Mouse (Mus musculus) cerebellum, adult 9-11 months (tissue): ENCODE measurements around the gene Klhl9.

ENCODE experiments used
- DNase-seq: peaks from one replicate; pipeline ENCODE4 v3.0.0; 2022

Gene Klhl9

DNA sequence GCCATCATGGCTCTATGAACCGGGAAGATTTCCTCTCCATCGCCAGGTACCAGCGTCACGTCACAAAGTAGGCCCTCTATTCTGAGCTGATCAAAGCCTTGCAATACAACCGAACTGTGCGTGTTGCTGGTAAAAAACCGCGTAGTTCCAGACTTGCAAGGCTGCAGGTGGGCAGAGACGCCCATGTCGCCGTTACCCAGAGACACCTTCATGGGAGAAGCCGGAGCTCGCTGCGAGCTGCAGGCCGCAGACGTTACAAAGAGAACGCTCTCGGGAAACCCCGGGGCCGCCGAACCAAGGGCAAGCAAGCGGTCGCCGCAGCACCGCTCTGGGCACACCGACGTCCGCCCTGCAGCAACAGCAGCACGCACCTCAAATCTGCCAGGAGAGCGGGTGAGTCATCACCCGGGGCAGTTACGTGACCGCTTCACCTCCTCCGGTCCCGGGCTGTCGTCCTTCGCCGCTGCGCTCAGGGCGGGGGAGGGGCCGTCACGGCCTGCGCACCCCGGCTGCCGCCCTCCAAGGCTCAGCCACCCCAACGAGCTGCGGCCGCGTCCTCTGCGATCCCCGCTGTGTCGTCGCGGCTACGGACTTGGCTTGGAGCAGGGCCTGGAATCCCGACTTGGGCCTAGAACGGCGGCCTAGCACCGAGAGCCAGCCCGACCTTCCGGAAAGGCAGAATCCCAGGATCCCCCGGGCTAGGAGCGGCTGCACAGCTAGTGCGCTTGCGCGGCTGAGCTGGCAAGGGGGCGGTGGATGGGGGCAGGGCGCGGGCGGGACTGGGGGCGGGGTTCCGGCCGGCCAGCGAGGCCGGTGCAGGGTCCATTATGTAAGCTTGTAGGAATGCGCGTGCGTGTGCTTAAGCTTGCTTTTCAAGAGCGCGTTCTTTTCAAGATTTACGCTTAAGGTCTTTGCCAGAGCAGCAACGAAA lies at the start of gene Klhl9, which contains the start of gene Gm26566:
TSS of gene Klhl9 (minus strand) at position 675 of the 931 bp plus-strand sequence.
TSS of gene Gm26566 (plus strand) at position 15 of the 931 bp plus-strand sequence.
- DNase-seq, result peak; percentile 95

DNA sequence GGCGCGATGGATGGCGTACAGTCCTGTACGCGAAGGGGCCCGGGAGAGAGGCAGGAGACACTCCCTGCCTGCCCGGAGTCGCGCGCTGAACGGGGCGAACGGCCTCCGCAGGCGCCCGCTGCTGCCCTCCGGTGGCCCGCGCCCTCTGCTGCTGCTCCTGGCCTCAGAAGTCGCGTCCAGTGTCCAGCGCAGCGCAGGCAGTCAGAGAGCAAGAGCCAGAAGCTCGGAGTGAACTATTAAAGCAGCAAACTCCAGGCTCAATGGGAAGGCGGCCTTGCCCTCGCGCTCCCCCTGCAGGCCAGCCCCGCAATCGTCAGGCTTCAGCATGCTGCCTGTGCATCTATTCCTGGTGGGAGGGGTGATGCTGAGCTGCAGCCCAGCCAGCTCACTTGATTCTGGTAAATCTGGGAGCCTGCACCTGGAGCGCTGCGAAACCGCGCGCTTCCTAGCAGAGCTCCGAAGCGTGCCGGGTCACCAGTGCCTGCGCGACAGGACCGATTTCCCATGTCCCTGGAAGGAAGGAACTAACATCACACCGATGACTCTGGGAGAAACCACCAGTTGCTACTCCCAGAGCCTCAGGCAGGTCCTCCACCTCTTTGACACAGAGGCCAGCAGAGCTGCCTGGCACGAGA lies 41.2 kb upstream of the Klhl9 start:
- peak; percentile 68 for DNase-seq

DNA sequence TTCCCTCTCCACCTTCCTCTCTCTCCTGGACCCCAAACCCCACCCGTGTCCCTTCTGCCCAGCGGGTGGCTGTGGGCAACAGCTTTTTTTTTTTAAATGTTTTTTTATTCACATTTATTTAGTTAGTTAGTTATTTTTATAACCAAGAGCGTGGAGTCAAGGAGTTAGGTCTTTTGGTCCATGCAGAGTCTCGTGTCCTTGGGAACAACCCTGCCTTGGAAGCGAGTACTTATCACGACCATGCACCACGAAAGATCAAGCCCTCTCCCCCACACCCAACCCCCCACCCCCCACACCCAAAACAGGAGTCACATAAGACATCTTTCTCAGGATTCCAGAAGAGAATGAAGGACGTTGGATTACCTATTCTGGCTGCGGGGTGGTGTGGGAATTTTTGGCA lies 40.1 kb upstream of the Klhl9 start:
- peak; percentile 58 for DNase-seq

DNA sequence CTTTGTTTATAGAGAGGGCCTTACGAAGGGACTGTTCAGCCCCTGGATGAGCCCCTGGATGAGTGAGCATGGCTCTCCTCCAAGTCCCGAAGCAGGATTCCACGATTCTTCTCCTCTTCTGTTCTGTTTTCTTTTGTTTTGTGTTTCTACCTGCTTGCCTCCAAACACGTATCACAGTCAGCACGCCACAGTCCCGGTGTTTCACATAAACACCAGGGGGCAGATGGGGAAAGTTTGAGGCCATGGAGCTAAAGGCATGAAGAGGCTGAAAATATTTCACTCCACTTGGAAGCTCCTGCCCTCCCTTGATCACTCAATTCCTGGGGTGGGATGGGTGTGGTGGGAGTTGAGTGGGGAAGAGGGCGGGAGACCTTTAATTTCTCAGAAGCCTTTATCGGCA lies 39.5 kb upstream of the Klhl9 start:
- peak; percentile 89 for DNase-seq

DNA sequence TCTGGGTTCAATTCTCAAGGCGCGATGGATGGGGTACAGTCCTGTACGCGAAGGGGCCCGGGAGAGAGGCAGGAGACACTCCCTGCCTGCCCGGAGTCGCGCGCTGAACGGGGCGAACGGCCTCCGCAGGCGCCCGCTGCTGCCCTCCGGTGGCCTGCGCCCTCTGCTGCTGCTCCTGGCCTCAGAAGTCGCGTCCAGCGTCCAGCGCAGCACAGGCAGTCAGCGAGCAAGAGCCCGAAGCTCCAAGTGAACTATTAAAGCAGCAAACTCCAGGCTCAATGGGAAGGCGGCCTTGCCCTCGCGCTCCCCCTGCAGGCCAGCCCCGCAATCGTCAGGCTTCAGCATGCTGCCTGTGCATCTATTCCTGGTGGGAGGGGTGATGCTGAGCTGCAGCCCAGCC lies 38.2 kb upstream of the Klhl9 start:
- DNase-seq, result peak; percentile 80

DNA sequence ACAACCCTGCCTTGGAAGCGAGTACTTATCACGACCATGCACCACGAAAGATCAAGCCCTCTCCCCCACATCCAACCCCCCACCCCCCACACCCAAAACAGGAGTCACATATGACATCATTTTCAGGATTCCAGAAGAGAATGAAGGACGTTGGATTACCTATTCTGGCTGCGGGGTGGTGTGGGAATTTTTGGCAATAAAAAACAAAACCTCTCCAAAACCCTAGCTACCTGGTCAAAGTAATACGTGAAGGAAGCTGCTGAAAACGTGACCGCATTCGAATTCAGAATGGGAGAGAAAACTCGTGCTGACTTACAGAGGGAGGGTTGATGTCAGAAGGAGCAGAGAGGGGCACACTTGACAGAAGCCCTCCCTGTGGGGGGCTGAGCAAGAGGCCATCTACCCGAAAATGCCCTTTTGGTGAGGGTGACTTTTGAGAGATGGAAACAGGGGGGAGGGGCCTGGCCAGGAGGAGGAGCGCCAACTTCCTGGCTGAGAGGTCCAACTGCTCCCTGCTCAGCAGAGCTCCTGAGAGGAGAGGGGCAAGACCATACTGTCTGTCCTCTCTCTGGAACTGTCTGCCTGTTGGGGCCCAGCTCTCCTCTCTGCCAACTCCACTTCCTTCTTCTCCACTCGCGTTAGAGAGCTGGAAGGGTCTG lies 37.5 kb upstream of the Klhl9 start, which contains the start of gene Gm13283:
TSS of gene Gm13283 (plus strand) at position 510 of the 659 bp plus-strand sequence.
- DNase-seq, result peak; percentile 81

DNA sequence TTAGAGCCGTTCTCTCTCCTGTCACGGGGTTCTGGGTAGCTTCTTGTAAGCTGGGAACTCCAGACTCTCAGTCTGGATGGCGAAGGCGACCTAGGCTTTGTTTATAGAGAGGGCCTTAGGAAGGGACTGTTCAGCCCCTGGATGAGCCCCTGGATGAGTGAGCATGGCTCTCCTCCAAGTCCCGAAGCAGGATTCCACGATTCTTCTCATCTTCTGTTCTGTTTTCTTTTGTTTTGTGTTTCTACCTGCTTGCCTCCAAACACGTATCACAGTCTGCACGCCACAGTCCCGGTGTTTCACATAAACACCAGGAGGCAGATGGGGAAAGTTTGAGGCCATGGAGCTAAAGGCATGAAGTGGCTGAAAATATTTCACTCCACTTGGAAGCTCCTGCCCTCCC lies 36.5 kb upstream of the Klhl9 start:
- peak; percentile 55 for DNase-seq

DNA sequence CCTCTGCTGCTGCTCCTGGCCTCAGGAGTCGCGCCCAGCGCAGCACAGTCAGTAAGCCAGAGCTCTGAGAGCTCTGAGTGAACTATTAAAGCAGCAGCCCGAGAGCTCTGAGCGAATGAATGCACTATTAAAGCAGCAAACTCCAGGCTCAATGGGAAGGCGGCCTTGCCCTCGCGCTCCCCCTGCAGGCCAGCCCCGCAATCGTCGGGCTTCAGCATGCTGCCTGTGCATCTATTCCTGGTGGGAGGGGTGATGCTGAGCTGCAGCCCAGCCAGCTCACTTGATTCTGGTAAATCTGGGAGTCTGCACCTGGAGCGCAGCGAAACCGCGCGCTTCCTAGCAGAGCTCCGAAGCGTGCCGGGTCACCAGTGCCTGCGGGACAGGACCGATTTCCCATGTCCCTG lies 35.4 kb upstream of the Klhl9 start:
- peak; percentile 96 for DNase-seq

DNA sequence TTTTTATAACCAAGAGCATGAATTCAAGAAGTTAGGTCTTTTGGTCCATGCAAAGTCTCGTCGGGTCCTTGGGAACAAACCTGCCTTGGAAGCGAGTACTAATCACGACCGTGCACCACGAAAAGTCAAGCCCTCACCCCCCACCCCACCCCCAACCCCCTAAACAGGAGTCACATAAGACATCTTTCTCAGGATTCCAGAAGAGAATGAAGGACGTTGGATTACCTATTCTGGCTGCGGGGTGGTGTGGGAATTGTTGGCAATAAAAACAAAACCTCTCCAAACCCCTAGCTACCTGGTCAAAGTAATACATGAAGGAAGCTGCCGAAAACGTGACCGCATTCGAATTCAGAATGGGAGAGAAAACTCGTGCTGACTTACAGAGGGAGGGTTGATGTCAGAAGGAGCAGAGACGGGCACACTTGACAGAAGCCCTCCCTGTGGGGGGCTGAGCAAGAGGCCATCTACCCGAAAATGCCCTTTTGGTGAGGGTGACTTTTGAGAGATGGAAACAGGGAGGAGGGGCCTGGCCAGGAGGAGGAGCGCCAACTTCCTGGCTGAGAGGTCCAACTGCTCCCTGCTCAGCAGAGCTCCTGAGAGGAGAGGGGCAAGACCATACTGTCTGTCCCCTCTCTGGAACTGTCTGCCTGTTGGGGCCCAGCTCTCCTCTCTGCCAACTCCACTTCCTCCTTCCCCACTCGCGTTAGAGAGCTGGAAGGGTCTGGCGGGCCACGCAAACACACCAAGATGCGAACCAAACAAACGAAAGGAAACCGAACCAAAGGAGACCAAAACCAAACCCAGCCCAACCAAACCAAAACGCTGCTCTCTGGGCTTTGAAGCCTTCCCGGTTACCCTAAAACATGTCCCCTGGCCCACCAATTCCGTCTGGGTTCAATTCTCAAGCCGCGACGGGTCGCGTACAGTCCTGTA lies 34.6 kb upstream of the Klhl9 start:
- DNase-seq, result peak; percentile 46

DNA sequence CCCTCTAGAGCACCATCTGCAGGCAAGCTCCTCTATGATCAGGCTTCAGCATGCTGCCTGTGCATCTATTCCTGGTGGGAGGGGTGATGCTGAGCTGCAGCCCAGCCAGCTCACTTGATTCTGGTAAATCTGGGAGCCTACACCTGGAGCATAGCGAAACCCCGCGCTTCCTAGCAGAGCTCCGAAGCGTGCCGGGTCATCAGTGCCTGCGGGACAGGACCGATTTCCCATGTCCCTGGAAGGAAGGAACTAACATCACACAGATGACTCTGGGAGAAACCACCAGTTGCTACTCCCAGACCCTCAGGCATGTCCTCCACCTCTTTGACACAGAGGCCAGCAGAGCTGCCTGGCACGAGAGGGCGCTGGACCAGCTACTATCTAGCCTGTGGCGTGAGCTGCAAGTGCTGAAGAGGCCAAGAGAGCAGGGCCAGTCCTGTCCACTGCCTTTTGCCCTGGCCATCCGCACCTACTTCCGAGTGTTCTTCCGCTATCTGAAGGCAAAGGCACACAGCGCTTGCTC lies 32.6 kb upstream of the Klhl9 start, which contains the start of gene Gm13271:
TSS of gene Gm13271 (plus strand) at position 51 of the 523 bp plus-strand sequence.
- peak; percentile 92 for DNase-seq

DNA sequence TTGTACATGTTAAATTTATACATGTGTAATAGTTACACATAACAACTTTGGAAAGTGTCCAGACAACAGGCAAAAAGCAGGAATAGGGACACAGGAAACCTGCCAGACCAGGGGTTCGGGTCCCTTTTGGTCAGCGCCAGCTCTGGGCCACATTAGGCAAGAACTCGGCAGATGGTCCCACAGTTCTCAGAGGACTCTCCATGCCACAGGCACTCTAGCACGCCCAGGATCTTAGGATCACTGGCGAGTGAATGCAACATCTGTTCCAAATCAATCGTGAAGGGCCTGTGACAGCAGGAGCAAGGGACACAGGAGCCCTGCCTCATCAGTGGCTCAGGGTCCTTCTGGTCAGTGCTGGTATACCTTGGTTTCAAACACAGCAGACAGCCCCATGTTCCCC lies 27.7 kb upstream of the Klhl9 start:
- no peak for DNase-seq

DNA sequence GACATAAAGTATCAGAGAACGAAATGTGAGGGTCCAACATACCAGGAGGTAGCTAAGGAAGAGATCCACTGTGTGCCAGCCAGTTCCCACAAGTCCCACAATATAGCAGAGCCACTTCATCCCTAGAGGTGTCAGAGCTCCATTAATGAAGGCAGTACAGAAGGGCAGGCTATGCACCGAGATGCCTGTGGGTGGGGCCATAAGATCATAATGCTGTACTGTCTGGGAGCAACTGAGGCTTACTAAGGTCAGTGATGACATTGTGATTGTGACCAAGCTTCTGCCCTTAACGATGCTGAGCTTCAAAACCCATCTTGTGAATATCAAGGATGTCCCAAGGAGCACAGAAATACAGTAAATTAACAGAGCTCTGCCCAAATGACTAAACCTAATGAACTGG lies 21.9 kb upstream of the Klhl9 start:
- DNase-seq, result no peak

DNA sequence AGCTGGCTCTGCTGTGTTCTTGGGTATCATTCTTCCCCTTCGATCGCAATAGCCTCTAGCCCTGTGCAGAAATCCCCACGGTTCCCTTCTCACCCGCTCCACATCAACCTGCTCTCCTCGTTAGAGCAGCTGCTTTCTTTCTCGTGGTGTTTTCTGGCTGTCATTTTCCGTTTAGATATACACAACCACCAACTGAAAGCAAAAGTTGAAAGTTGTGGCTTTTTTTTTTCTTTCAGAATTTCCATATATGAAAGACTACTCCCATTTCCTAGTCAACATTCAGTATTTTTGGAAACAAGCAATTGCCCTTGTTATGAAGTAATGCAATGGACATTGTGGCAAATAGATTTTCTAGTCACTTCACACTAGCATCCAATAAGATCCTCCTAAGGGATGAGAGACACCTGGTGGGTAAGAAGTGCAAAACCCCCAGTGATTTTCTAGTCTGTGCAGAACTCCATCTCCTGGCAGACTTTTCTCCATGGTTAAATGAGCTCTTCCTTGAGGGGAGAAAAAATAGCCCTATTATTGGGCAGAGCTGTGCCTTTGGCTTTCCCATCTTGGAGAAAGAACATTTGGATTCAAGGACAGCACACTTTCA lies 20.6 kb upstream of the Klhl9 start:
- no peak for DNase-seq

DNA sequence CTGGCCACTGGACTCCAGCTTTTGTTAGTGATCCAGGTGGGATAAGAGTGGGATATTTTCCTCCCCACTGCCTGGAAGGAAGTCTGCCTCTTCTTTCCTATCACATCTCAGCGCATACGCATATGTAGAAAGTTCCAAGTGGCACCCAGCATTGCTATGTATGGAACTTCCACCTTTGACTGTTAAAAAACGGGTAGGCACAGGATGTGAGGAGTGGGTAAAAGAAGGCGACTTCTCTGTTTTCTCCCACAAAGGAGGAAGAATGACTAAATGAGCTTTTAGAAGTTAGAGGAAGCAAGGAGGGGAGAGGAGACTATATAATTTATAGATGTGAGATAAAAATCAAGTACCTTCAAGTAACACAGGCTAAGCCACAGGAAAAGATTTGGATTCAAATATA lies 19.2 kb upstream of the Klhl9 start:
- no peak for DNase-seq

DNA sequence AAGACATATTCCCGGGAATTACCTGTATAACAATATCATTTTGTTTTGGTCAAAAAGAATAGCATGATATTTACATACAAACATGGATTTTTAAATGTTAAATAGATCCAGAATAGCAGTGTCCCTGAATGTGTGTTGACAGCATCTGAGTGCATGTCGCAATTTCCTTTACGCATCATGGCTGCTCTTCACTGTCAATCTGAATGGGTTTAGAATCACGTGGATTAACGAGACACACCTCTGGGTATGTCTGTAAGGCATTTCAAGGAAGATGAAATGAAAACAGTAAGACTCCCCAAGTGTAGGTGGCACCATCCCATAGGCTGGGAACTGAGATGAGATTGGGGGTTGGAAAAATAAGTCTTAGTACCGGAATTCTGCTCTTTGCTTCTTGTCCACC lies 16.8 kb upstream of the Klhl9 start:
- DNase-seq, result no peak

DNA sequence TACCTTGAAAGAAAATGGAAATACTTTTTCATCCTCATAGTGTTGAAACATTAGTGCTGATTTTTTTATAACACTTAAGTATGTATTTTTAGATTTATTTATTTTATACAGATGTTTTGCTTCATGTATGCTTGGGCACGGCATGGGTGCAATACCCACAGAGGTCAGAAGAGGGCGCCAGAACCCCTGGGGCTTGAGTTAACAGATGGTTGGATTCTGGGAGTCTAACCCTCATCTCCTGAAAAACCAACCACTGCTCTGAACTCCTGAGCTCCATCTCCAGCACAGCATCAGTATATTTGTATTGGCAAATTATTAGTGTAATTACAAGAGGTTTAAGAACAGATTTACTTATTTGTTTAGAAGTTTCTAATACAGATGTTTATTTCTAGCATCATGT lies 16.2 kb upstream of the Klhl9 start:
- DNase-seq, result peak; percentile 25

DNA sequence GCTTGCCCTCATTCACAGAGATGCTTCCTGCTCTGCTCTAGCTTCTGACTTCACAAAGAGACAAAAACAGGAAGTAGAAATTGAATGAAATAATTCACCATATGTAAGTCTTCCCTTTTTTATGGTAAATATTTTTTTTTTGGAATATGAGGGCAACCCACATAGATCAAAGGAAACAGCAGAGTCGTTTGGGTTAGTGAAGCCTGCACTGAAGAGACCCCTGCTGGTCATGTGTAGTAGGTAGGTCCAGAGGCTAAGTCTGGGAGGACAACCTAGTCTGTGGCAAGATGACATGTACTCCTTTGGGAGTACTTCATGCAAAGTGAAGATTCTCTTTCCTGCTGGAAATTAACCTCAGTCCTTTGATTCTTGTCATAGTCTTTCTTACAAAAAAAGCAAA lies 5.1 kb upstream of the Klhl9 start:
- no peak for DNase-seq

DNA sequence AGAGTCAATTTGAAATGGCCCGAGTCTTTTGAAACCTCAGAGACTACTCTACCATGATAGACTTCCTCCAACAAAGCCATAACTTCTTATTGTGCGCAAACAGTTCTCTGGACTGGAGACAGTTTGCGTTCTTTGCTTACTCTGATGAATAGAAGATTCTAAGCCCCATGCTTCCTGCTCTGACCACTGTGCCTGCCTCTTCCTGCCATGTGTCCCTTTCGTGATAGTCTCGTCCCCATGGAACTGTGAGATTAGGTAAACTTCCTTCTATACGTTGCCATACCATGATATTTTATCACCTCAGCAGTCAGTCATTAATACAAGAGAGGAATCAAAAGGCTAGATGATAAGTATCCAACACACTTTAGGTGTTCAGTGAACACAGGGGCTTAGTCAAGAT lies 4.5 kb upstream of the Klhl9 start:
- DNase-seq, result no peak

DNA sequence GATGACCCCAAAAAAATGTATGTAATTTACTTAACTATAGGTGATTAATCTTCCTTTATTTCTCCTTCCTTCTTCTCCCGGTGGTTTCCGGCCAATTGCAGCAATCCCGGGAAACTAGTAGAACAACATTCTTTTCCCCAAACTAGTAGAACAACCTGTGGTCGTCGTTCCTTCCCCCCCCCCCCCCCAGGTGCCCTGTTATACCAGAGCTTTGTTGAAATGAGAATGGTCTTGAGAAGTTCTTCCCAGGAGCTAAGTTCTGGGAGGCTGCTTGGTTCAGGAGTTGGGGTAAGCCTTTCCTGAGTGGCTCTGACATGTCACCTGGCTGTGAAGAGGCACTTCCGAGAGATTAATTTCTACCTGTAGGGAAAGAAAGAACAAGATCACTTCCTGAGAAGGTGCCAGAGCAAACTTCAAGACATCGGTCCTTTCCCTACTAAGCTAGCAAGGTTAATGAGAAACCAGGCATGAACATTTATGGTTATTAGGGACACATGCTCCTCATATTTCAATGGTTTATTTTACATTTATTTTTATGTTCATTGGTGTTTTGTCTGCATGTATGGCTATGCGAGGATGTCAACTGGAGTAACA lies 1.3 kb upstream of the Klhl9 start:
- DNase-seq, result peak; percentile 12

DNA sequence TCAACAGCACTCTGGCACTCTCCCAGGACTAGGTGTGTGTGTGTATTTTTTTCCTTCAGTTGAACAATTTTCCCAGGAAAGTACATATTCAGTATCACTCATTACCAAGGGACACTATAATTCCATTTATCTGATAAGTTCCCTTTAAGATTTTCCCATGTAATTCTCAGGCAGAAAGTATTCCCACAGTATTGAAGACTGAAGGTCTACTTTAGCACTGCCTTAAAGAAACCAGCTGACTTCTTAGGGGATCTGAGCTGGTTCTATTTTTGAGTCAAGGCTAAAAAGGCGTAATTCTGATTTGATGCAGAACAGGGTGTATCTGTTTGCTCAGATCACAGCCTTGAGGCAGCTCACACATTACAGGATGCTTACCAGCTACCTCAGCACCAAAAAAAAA lies 3.5 kb downstream of the Klhl9 start:
- DNase-seq, result no peak

DNA sequence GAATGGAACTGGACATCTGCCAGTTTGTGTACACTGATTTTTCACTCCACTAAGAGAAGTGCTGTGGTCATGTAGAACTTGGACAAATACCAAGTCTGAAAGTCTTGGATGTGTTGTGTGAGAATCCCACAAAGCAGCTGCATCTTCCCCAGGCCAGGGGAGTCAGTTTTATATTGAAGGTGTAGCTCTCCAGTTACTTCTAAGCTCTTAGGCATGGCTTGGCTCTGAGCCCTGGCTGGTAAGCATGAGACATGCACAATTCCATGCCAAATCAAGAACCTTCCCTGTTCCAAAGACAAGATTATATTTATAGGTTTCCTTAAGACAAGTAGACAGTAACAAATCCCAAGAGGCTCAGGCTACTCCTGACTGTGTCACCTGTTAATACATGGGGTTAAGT lies 7.2 kb downstream of the Klhl9 start:
- peak; percentile 8 for DNase-seq
